Mouse (Mus musculus) heart, embryonic 14.5 days (tissue): ENCODE results near the gene Gpr142. TPM values are rescaled to one million over a fixed set of nuclear protein-coding genes. Genes with fewer than 3 reads are reported as not detected.
A peak's percentile ranks its signal among the peaks of the same experiment; 100 is the strongest.

ENCODE experiments used
- ATAC-seq: fragments of 200-750 bp; cut with Nextera tagmentation; 2 replicates; pipeline ENCODE4 v1.8.0; 2017; ENCODE audit warnings: low read depth, moderate TSS enrichment; ENCODE audit not compliant: insufficient number of reproducible peaks, insufficient read depth, low FRiP score
- H3K27ac ChIP-seq, 2 experiments: fragments of 200-500 bp in 1 of 2; fragments of 300-500 bp in 1 of 2; sonication (generic) in 1 of 2; replicated peaks in 1 of 2; 2 replicates each; pipeline ENCODE4 v1.5.1; 2012 to 2014; ENCODE audit warnings: low read depth in 2 of 2, low read length in 2 of 2, control low read depth in 1 of 2, mild to moderate bottlenecking in 1 of 2, mixed read lengths in 1 of 2; ENCODE audit not compliant: control insufficient read depth in 1 of 2, insufficient read depth in 1 of 2
- H3K27me3 ChIP-seq: fragments of 300-500 bp; sonication (generic); 2 replicates; pipeline ENCODE4 v1.6.1; 2014; ENCODE audit warnings: mild to moderate bottlenecking, low read length, control low read depth; ENCODE audit not compliant: control insufficient read depth, insufficient read depth
- H3K36me3 ChIP-seq: fragments of 300-500 bp; sonication (generic); 2 replicates; pipeline ENCODE4 v1.6.1; 2014; ENCODE audit warnings: mild to moderate bottlenecking, control low read depth, low read length, mixed read lengths; ENCODE audit not compliant: control insufficient read depth, insufficient read depth
- H3K4me1 ChIP-seq, 2 experiments: fragments of 200-500 bp in 1 of 2; fragments of 300-500 bp in 1 of 2; sonication (generic) in 1 of 2; 2 replicates each; pipeline ENCODE4 v1.6.1; 2012 to 2014; ENCODE audit warnings: low read length in 2 of 2, control low read depth in 1 of 2, mixed read lengths in 1 of 2; ENCODE audit not compliant: control insufficient read depth in 2 of 2, insufficient read depth in 2 of 2
- H3K4me2 ChIP-seq: fragments of 300-500 bp; sonication (generic); 2 replicates; pipeline ENCODE4 v1.6.1; 2014; ENCODE audit warnings: mild to moderate bottlenecking, low read length
- H3K4me3 ChIP-seq, 2 experiments: fragments of 200-500 bp in 1 of 2; fragments of 300-500 bp in 1 of 2; sonication (generic) in 1 of 2; 2 replicates each; pipeline ENCODE4 v1.5.1; 2012 to 2014; ENCODE audit warnings: low read length in 2 of 2, mild to moderate bottlenecking in 2 of 2, control low read depth in 1 of 2, low read depth in 1 of 2, moderate library complexity in 1 of 2; ENCODE audit not compliant: control insufficient read depth in 1 of 2, insufficient read depth in 1 of 2
- H3K9ac ChIP-seq: fragments of 300-500 bp; sonication (generic); 2 replicates; pipeline ENCODE4 v1.6.1; 2014; ENCODE audit warnings: mild to moderate bottlenecking, low read length
- H3K9me3 ChIP-seq: fragments of 300-500 bp; sonication (generic); 2 replicates; pipeline ENCODE4 v1.6.1; 2016; ENCODE audit warnings: low read length, control low read depth; ENCODE audit not compliant: control insufficient read depth
- WGBS: fragments of 180-500 bp; shearing (Covaris S2); extraction: QIAGEN DNeasy Blood & Tissue Kit; methylation state at CpG from one replicate; pipeline ENCODE4 v1.1.7; 2014; 5-methylcytosine and 5-hydroxymethylcytosine counted together
- polyA plus RNA-seq: library from polyadenylated mRNA; unstranded; fragments of >200 nt; fragmentation: Nextera tagmentation; extraction: Ambion mirVana; gene quantifications from 2 replicates; pipeline ENCODE4 v1.2.1, GENCODE M21; 2014

Gene Gpr142
- polyA plus RNA-seq, 1 experiment from 2014 or later, result not detected

DNA sequence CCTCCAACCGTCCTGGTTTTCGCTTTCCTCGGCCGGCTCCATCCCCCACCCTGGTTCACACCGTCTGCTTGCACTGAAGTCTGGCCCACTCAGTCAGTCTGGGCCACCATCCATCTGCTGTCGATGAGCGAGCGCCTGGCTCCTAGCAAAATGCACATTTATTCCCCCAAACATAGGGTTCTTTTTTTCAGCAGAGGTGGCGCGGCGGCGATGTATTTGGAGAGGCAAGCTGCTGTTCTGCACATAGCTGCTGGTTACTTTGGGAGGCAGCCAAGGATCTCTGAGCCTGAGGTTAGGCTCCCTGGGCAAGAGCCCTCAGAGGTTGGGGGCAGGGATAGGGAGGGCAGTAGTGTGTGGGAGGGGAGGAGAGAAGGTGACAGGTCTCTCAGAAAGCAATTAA, 24.0 kb downstream of the Gpr142 start:
- Histone ChIP-seq H3K9me3 (no peaks in the 10 kb centered on the region), H3K27ac (peak overlapping the region in 1 of 2 experiments; percentile 25; a peak in 2 of 4 replicates), H3K4me1 (peaks cover 13 to 17% of the 10 kb centered on the region in 2 experiments; a peak in 3 of 4 replicates), H3K4me3 (no peak overlapping the region), H3K36me3 (no peaks in the 10 kb centered on the region), H3K27me3 (no peaks in the 10 kb centered on the region), H3K4me2 (no peak overlapping the region; the same call in 1 of the 2 replicates), H3K9ac (no peak overlapping the region)
- WGBS, result 57% methylated on average over 12 of the region's 12 CpGs
- ATAC-seq, result no peak

DNA sequence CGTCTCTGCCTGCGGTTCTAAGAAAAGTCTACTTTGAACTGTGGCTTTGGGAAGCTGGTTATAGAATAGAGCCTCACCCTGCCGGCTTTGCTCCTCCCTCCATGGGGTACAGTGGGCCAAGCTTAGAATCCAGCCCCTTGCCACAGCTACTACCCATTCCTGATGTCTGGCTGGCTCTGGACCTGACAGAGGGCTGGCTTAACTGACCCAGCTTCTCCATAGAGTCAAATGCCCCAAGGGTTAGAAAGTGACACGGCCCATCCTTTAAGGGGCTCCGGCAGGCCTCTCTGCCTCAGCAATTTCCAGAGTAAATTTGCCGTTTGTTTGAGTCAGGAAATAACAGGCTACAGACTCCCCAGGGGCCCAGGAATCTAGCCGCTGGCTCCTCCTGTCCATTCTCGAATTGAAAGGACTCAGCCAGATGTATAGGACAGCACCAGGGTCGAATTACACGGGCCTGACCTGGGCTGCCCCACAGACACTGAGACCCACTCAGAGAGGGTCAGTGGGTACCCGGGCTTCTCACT, 24.5 kb downstream of the Gpr142 start:
- no peak overlapping the region for H3K9ac ChIP-seq
- no peak for ATAC-seq
- WGBS, result 17% methylated on average over 11 of the region's 11 CpGs

DNA sequence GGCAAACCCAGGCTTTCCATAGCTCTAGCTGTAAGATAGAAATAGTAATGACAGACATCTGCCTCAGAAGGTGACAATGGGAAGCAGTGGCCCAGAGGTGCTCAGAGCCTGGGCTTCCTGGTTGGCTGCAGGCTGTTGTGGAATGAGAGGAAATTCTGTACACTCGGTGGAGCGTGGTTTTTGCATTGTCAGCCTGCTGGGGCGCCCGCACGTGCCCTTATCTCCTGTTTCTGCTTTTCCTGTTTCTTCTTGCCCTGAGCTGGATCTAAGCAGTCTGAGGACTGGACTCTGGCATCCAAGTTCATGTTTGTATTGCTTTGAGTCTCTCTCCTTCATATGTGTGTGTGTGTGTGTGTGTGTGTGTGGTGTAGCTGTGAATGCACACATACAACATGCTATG, 28.0 kb downstream of the Gpr142 start:
- ATAC-seq, result no peak
- 19% methylated on average over 5 of the region's 5 CpGs for WGBS

More for the DNA sequence above, 24.5 kb downstream of the Gpr142 start:
- Histone ChIP-seq H3K4me2 (no peak overlapping the region; the same call in 1 of the 2 replicates), H3K9me3 (no peaks in the 10 kb centered on the region), H3K4me3 (no peak overlapping the region), H3K36me3 (no peaks in the 10 kb centered on the region), H3K27ac (peak overlapping the region; percentile 25 to 30; a peak in 2 of 4 replicates), H3K4me1 (peaks cover 13 to 17% of the 10 kb centered on the region in 2 experiments; a peak in 3 of 4 replicates), H3K27me3 (no peaks in the 10 kb centered on the region)

DNA sequence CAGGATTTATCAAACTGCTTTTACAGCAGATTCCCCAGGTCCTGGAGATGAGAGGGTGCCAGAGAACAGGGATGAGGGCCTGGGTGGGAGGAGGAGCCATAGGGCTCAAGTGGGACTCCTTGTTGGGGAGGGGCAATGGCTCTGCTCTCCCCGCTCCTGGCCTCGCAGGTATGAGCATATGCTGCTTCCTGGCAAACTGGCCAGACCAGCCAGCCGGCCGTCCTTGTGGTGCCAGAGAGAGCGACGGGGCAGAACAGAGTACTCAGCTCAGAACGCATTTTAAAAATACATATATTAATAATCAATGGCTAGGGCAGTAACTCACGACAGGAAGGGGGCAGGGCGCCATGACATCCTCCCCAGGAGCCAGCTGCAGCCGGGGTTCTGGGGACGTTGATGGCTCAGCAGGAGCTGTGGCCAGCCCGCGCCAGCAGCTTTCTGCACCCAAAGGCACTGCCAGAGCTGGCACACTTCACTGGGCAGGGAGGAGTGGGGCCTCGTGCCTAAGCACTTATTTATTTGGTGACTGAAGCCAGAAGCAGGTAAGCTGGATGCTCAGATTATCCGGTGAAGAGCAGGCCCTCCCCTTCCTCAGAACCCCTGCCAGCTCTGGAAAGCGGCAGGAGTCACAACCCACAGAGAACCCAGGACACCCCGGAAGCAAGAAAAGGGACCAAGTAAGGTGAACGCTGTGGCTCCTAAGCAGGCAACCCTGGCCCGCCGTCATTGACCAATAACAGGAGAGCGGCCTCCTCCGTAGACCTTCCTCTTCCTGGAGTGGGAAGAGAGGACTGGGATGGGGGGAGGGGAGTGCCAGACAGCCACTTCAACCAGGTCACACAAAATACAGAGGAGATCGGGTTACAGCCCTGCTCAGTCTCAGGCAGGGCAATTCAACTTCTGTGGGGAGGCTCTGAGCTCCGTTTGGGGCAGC, 31.0 kb downstream of the Gpr142 start:
- Histone ChIP-seq H3K36me3 (no peaks in the 10 kb centered on the region), H3K27ac (peak overlapping the region; percentile 91 to 92), H3K9ac (peak overlapping the region; percentile 47), H3K4me3 (peak overlapping the region; percentile 24 to 38), H3K4me2 (peak overlapping the region; percentile 62), H3K9me3 (no peaks in the 10 kb centered on the region), H3K4me1 (peaks cover 16 to 19% of the 10 kb centered on the region in 2 experiments), H3K27me3 (no peaks in the 10 kb centered on the region)
- 7% methylated on average over 24 of the region's 24 CpGs for WGBS
- peak; percentile 85 for ATAC-seq

More for the DNA sequence above, 28.0 kb downstream of the Gpr142 start:
- Histone ChIP-seq H3K27me3 (no peaks in the 10 kb centered on the region), H3K4me3 (no peak overlapping the region), H3K36me3 (no peaks in the 10 kb centered on the region), H3K4me1 (peaks cover 27 to 28% of the 10 kb centered on the region in 2 experiments), H3K4me2 (no peak overlapping the region), H3K9ac (no peak overlapping the region), H3K27ac (peak overlapping the region in 1 of 2 experiments; percentile 29; a peak in 2 of 4 replicates), H3K9me3 (no peaks in the 10 kb centered on the region)

DNA sequence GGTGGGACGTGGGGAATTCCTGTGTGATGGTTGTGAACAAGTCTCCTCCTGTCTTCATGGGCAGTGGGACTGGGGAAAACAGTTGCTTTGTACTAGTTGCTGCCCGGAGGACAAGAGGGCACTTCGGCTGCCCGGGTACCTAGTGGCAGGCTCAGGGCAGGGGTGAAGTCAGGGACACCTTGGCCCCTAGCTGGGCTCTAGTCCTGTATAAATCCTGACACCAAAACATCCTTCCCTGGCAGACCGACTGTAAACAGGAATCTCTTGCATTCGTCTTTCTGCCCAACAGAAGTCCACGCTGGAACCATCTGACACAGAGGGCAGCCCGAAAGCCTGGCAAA, 31.7 kb downstream of the Gpr142 start:
- WGBS, result 18% methylated on average over 8 of the region's 8 CpGs
- Histone ChIP-seq H3K4me2 (peak overlapping the region; percentile 62), H3K36me3 (no peaks in the 10 kb centered on the region), H3K9ac (peak overlapping the region; percentile 47), H3K4me3 (peak overlapping the region; percentile 17 to 24), H3K9me3 (no peaks in the 10 kb centered on the region), H3K27ac (peak overlapping the region; percentile 91 to 92), H3K27me3 (no peaks in the 10 kb centered on the region), H3K4me1 (peaks cover 16 to 19% of the 10 kb centered on the region in 2 experiments)
- no peak for ATAC-seq

DNA sequence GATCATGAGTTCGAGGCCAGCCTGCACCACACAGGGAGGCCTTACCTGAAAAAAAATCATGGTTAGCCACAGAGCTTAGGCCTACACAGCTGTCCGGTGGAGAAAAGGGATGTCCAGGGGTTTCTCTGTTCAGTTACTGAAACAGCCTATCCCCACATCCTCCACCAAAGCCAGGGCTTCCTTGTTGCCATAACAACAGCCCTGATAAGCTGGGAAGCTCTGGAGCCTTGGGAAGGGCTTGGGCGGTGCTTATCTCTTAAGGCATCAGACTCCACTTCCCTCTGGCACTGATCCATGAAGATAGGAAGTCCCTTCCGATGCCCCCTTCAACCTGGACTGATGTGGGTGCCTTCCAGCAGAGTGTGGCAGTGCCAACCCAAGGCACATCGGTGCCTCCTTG, 34.4 kb downstream of the Gpr142 start:
- Histone ChIP-seq H3K4me2 (no peak overlapping the region), H3K27ac (0 out of 4 replicates have a peak overlapping the region, but pooled peaks of 1 of the 2 experiments have one; percentile 12), H3K36me3 (no peaks in the 10 kb centered on the region), H3K4me1 (peaks cover 14 to 17% of the 10 kb centered on the region in 2 experiments), H3K9ac (no peak overlapping the region), H3K9me3 (0 out of 2 replicates have a peak, but pooled peaks cover 3% of the 10 kb centered on the region), H3K4me3 (no peak overlapping the region), H3K27me3 (no peaks in the 10 kb centered on the region)
- no peak for ATAC-seq
- 38% methylated on average over 5 of the region's 5 CpGs for WGBS

DNA sequence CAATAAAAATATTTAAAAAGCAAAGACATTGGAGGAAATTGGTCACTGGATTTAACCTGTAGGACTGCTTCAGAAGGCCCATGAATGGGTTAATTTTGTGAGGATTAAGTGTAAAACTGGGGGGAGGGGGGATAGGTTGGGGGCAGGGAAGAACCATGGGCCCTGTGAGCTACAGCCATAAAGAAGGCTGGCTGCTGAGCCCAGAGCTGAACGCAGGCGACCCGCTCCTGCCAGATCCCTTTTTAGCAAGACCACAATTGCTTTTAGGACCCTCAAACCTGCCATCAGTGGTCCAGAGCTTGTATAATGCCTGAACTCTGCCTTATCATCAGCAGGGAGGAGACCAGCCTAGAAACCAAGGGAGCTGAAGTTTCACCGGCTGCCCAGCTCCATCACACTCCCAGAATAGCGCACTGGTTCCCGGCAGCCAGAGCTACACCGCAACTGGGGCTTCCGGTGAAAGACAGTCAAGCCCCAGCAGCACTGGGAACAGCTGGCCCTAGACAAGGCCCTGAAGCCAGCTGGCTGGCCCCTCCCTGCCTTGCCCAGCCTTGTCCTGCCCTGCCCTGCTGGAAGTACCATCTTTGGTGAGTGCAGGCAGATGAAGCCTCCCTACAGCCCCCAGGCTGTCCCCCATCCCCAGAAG, 45.2 kb downstream of the Gpr142 start:
- Histone ChIP-seq H3K27ac (peak overlapping the region; percentile 85 to 86), H3K36me3 (no peaks in the 10 kb centered on the region), H3K4me2 (peak overlapping the region; percentile 25), H3K9ac (peak overlapping the region; percentile 52; the same call in 1 of the 2 replicates), H3K4me3 (no peak overlapping the region), H3K4me1 (peaks cover 11 to 14% of the 10 kb centered on the region in 2 experiments), H3K27me3 (peaks cover under 1% of the 10 kb centered on the region; the same call in 1 of the 2 replicates), H3K9me3 (peaks cover 4% of the 10 kb centered on the region; the same call in 1 of the 2 replicates)
- ATAC-seq, result peak; percentile 79
- WGBS, result 10% methylated on average over 8 of the region's 8 CpGs
